Mouse (Mus musculus) layer of hippocampus, adult 2 months (tissue): ENCODE measurements around the gene Larp1. TPM values are rescaled to one million over a fixed set of nuclear protein-coding genes. Genes with fewer than 3 reads are reported as not detected.
A peak's percentile ranks its signal among the peaks of the same experiment; 100 is the strongest.

Experiments used
- DNase-seq, 2 experiments: peaks; one replicate each; pipeline ENCODE4 v3.0.0; 2022; ENCODE audit warnings: low spot score in 2 of 2
- H3K27ac ChIP-seq: fragments of 200-600 bp; 2 replicates; pipeline ENCODE4 v1.8.1; 2022
- H3K4me3 ChIP-seq: fragments of 200-600 bp; 2 replicates; pipeline ENCODE4 v1.8.1; 2022; ENCODE audit warnings: mild to moderate bottlenecking
- CTCF ChIP-seq: fragments of 200-600 bp; conservative IDR thresholded peaks from 2 replicates; pipeline ENCODE4 v1.8.1; 2022; ENCODE audit warnings: antibody characterized with exemption, mild to moderate bottlenecking, moderate library complexity
- total RNA-seq, 2 experiments: library from RNA; stranded (reverse); gene quantifications; 2 replicates each; pipeline ENCODE4 v1.2.3; 2021

Gene Larp1
- total RNA-seq, 2 experiments from 2014 or later = 91.1 to 92.8 TPM

DNA sequence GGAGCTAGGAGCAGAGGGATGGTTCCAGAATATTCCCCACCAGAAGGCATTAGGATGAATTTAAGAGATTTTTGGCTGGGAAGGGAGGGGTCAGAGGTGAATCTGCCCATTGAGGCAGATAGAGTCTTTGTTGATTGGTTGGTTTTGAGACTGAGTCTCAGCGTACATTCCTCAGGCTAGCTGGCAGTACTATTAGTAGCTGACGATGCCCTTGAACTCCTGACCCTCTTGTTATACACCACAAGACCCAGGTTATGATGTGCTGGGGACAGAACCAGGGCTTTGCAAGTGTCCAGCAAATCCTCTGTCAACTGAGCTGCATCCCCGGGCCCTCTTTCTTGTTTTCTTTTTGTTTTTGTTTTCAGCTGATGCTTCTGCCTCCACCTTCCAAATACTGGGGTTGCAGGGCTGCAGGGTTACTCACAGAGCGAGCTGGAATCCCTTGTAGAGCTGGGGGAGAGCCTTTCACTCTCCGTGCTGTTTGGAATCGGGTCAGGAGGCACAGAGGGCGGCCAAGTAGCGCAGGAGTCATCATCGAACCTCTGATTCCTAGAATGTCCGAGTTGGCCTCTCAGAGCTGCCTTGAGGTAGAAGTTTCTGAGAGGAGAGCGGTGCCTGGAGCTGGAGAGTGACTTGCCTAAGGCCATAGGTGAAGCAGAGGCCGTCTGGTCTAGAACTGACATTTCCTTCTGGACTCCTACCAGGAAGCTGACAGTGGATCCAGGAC, 27.6 kb upstream of the Larp1 start:
- no peak for TF ChIP-seq CTCF
- no peak overlapping the region for H3K27ac ChIP-seq
- no peak for DNase-seq
- no peak overlapping the region for H3K4me3 ChIP-seq

DNA sequence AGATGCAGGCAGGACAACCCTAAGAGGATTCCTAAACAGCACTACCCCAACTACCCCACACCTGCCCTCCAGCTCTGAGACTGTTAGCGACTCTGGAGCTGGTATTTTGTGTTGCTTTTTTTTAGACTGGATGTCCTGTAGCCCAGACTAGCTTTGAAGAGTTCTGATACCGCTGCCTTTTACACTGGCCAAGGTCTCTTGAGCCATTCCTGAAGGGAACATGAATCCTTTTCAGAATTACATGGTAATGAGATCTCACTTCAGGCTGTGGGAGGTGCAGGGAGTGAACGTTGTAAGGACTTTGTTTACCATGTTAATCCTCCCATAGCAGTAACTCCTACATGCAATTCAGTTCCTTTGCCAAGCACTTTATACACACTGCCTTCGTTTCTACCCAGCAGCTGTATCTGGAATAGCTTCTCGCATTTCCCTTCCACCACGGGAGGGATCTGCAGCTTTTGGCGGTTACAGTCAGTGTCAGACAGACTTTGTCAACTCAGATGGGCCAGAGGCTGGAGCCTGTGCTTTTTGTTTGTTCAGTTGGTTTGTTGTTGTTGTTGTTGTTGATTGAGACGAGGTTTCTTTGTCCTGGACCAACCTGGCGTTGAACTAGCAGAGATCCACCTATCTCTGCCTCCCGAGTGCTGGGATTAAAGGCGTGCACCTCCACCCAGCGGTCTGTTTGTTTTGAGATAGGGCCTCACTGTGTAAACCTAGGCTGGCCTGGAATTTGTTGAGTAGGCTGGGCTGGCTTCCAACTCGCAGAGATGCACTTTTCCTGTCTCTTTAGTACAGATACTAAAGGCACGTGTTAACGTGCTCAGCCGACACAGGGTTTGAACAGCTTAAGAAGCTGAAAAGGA, 25.2 kb upstream of the Larp1 start:
- DNase-seq = no peak
- Histone ChIP-seq H3K4me3 (no peak overlapping the region), H3K27ac (no peak overlapping the region)
- TF ChIP-seq CTCF = no peak

DNA sequence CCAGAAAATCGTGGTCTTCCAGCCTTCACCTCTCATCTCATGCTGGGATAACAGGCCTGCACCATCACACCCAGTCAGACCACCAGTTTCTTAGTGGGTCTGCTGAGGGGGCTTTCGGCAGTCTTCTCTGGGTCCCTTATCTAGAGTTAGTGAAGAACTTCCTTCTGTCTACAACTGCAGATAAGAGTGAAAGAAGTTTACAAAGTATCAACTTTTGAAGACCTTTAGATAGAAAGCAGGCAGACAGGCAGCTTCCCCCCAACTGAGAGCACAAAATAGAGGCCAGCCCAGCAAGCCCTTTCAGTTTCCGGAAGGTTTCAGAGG, 24.6 kb upstream of the Larp1 start:
- no peak for TF ChIP-seq CTCF
- Histone ChIP-seq H3K27ac (no peak overlapping the region), H3K4me3 (no peak overlapping the region)
- DNase-seq = no peak

GRCm38 (mm10) chr11:57985485-57985884, 23.4 kb upstream of the Larp1 start:
- no peak overlapping the region for H3K4me3 ChIP-seq
- H3K27ac ChIP-seq = no peak overlapping the region
- TF ChIP-seq CTCF = no peak
- DNase-seq = no peak

GRCm38 (mm10) chr11:57986053-57986452, 22.8 kb upstream of the Larp1 start:
- DNase-seq = no peak
- TF ChIP-seq CTCF = no peak
- H3K27ac ChIP-seq = no peak overlapping the region
- no peak overlapping the region for H3K4me3 ChIP-seq

DNA sequence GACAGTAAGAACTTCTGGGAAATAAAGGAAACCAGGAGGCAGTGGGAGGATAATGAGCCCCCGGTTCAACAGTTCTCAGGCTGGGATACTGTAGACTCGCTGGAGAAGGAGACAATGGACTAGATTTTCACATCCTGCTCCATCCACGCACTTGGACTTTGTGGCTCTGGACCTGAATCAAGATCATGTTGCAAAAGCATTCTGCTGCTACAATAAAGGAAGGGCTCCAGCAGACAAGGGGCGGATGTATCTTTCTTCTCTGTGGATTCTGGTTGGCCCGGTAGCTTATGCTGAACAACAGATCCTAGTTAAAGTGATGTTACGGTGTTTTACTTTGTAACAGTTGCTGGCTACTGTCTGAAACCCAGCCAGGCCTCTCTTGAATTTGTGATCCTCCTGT, 22.4 kb upstream of the Larp1 start:
- no peak for DNase-seq
- no peak overlapping the region for H3K27ac ChIP-seq
- TF ChIP-seq CTCF = no peak
- H3K4me3 ChIP-seq = no peak overlapping the region

DNA sequence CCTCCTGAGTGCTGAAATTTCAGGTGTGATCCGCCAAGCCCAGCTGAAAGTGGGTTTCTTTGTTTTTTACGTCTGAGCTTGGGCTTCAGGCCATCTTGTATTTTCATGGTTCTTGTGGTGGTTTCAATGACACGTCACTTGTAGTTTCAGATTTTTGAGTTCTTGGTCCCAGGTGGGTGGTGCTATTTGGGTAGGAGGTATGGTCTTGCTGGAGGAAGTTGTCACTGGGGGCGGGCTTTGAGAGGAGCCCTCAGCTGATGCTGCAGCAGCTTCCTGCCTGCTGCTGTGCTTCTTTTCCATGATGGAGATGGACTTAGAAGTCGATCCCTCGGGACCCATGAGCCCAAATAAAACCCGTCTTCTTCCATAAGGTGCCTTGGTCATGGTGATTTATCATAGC, 22.0 kb upstream of the Larp1 start:
- no peak for DNase-seq
- no peak overlapping the region for H3K4me3 ChIP-seq
- H3K27ac ChIP-seq = no peak overlapping the region
- no peak for TF ChIP-seq CTCF

DNA sequence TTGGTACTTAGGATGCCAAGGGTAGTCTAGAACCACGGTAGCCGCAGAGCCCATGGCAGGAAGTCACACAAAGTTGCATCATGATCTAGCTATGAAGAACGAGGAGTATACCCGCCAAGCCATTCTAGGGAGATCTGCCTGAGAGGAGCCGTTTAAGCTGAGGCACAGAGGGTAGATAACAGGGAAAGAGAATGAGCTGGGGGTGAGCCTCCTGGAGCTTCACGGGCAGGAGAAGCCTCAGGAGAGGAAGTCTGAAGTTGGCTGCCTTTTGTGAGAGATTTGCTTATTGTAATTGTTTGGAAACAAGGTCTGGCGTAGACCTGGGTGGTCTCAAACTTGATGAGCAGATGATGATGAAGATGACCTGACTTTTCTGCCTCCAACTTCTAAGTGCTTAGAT, 10.7 kb upstream of the Larp1 start:
- DNase-seq = no peak
- no peak overlapping the region for H3K27ac ChIP-seq
- TF ChIP-seq CTCF = no peak
- no peak overlapping the region for H3K4me3 ChIP-seq

DNA sequence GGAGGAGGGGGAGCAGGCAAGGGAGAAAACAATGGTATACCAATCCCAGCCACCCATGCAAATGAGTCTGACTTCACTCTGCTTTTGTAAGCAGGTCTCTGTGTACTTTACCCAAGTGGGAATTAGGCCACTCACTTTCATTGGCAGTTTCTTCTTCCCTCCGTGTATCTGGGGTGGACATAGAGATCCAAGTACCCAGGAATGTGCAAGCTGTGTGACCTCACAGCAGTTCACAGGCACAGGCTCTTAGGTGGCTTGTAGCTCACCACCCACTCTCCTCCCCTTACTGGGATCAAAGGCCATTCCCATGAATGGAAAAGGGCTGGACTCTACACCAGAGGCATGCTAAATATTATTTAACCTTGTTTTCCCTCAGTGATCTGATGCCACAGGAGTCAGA, 10.0 kb upstream of the Larp1 start:
- Histone ChIP-seq H3K27ac (no peak overlapping the region), H3K4me3 (no peak overlapping the region)
- no peak for TF ChIP-seq CTCF
- no peak for DNase-seq

DNA sequence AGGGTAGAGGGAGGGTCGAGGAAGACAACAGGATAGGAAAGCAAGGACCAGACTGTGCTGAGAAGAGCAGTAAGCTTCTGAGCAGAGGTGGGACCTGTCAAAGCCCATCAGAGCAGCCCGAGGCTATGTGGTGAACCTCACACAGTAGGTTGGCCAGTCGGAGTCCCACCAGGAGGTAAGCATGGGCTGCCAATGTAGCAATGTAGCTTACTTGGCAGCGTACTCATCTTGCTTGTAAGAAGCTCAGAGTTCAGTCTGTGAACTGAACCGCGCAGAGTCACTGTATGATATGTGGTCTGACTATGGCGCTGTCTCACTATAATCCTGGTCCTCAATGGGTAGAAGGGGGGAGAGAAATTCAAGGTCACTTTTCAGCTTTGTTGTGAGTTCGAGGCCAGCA, 5.7 kb upstream of the Larp1 start:
- no peak overlapping the region for H3K27ac ChIP-seq
- H3K4me3 ChIP-seq = no peak overlapping the region
- no peak for TF ChIP-seq CTCF
- DNase-seq = no peak

DNA sequence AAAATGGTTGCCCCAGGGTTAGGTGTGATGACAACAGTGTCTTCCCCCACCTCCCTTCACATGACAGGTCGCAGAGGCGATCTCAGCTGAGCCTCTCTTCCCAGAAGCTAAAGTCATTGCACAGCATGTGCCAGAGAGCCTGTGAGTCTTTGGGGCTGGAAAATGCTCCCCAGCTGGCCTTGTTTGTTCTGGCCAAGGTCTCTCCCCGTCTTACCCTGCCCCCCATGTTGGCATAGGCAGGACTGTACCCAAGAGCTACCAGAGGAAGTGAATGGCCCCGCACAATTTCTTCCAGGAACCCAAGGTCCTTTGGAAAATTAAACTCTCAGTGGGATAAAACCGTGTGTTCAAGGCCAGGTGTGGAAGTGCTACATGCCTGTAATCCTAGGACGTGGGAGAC, 5.1 kb upstream of the Larp1 start:
- TF ChIP-seq CTCF = no peak
- no peak for DNase-seq
- Histone ChIP-seq H3K4me3 (no peak overlapping the region), H3K27ac (no peak overlapping the region)

GRCm38 (mm10) chr11:58005110-58005509, 3.8 kb upstream of the Larp1 start:
- DNase-seq = no peak
- H3K27ac ChIP-seq = peak overlapping the region; percentile 33; the same call in 1 of the 2 replicates
- no peak overlapping the region for H3K4me3 ChIP-seq
- no peak for TF ChIP-seq CTCF

DNA sequence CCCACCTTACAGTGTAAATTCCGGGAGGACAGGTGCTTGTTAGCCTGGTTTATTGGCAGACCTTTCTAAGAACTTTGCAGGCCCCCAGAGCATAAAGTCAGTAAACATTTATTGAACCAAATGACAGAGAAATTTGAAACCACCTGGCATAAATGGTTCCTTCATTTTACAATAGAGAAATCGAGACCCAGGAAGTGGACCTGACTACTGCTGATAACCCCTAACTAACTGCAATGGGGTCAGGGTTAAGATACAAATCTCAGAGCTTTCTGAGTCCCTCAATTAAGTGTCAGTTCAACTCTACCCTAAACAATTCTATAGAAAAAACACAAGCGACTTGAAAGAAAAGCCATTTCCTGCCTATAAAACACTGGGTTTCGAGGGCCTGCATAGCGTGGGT, 851 bp upstream of the Larp1 start:
- Histone ChIP-seq H3K4me3 (peak overlapping the region; percentile 64), H3K27ac (peak overlapping the region; percentile 98)
- no peak for DNase-seq
- no peak for TF ChIP-seq CTCF
